Mouse (Mus musculus) heart, postnatal 36 days (tissue): Measurements from ENCODE around the gene Spg11. TPM values are rescaled to one million over a fixed set of nuclear protein-coding genes. Genes with fewer than 3 reads are reported as not detected.

Source experiments
- microRNA-seq, 2 experiments: library from miRNA; unstranded; fragments of <30 nt; microRNA quantifications; one replicate each; pipeline ENCODE4 v1.2.0; 2021; ENCODE audit warnings: borderline number of aligned reads in 2 of 2
- total RNA-seq, 2 experiments: library from RNA; stranded (reverse); gene quantifications; 2 replicates each; pipeline ENCODE4 v1.2.3; 2021

Spg11 gene
- total RNA-seq, 2 experiments from 2014 or later, result 10.7 to 11.0 TPM

Small RNA genes lying within 50 kb of the gene (microRNA-seq; reads per million reads assigned to microRNA genes)
- gene Gm47314, result 0 to 0.67 reads per million in 2 experiments

Other genes with a start within 250 kb of the Spg11 start
- 10 to 100 TPM; 12.7 to 14.2 TPM for gene Ctdspl2, start 162.4 kb downstream of the Spg11 start, total RNA-seq
- gene Mageb3, start 162.3 kb downstream of the Spg11 start, total RNA-seq, result not detected
- 10 to 100 TPM; 22.7 to 23.8 TPM for gene Eif3j1, start 89.8 kb downstream of the Spg11 start, total RNA-seq
- gene B2m, start 29.3 kb upstream of the Spg11 start, total RNA-seq, result 100 to 1,000 TPM; 162 to 248 TPM
- gene Trim69, start 42.3 kb upstream of the Spg11 start, total RNA-seq, result under 1 TPM in 1 of 2 experiments, not detected in 1; 0.14 TPM
- not detected for gene Patl2, start 67.8 kb upstream of the Spg11 start, total RNA-seq
- not detected for gene Terb2, start 67.9 kb upstream of the Spg11 start, total RNA-seq
- gene Sord, start 116.4 kb upstream of the Spg11 start, total RNA-seq, result 100 to 1,000 TPM; 162 to 168 TPM
- gene Duox2, start 180.1 kb upstream of the Spg11 start, total RNA-seq, result under 1 TPM; 0.35 to 0.47 TPM
- gene Duoxa2, start 180.5 kb upstream of the Spg11 start, total RNA-seq, result not detected
- under 1 TPM in 1 of 2 experiments, not detected in 1; 0.39 TPM for gene Duoxa1, start 195.3 kb upstream of the Spg11 start, total RNA-seq
- gene Duox1, start 197.3 kb upstream of the Spg11 start, total RNA-seq, result under 1 TPM; 0.17 to 0.27 TPM